ENCODE assay signal across 24 mouse cellular contexts in the genomic region with DNA sequence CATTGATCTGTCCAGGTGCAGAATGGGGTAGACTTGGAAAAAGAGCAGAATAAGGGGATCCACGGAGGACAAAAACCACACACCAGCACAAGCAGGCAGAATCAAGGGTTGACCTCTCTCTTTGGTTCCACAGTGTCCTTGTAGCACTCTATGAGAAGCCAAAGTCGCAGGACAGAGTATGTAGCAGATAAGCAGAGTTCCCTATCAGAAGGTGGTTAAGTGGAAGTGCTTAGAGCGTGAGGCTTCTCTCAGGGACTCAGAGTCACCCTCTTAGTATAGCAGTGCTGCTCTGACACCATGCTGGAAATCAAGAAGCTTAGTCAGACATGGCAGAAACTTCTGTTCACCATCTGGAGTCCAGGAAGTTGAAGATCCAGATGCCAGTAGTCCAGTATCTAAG.
"Had no signal": no experiment of that assay in that cellular context is flagged by ENCODE, and none has a peak within 500 bp of the region (broad histone marks: within the 10 kb centered on the region; RNA-seq: fewer than 3 reads in every experiment).

No protein-coding gene starts in this region.

- H3K4me2 ChIP-seq: limb, embryonic 13.5 days; liver, embryonic 12.5 days; liver, embryonic 15.5 days; lung, embryonic 15.5 days; midbrain, embryonic 13.5 days; neural tube, embryonic 13.5 days; stomach, embryonic 15.5 days had no signal

- H3K4me3 ChIP-seq: layer of hippocampus, adult 2 months; limb, embryonic 10.5 days; limb, embryonic 13.5 days; liver, embryonic 12.5 days; liver, embryonic 15.5 days; lung, embryonic 15.5 days; megakaryocyte, embryonic 14.5 days; midbrain, embryonic 10.5 days; midbrain, embryonic 13.5 days; myocyte; neural tube, embryonic 13.5 days; stomach, embryonic 15.5 days had no signal

- H3K27ac ChIP-seq: kidney, postnatal 0 days; layer of hippocampus, adult 2 months; limb, embryonic 10.5 days; limb, embryonic 13.5 days; liver, embryonic 12.5 days; liver, embryonic 15.5 days; lung, embryonic 15.5 days; midbrain, embryonic 10.5 days; midbrain, embryonic 13.5 days; neural tube, embryonic 13.5 days; stomach, embryonic 15.5 days had no signal

- ATAC-seq: liver, embryonic 12.5 days; midbrain, embryonic 13.5 days; midbrain, embryonic 16.5 days had no signal

- H3K36me3 ChIP-seq: limb, embryonic 10.5 days; limb, embryonic 13.5 days; liver, embryonic 12.5 days; liver, embryonic 15.5 days; lung, embryonic 15.5 days; midbrain, embryonic 10.5 days; midbrain, embryonic 13.5 days; neural tube, embryonic 13.5 days; stomach, embryonic 15.5 days had no signal

- H3K9me3 ChIP-seq: limb, embryonic 10.5 days; liver, embryonic 12.5 days; liver, embryonic 15.5 days; lung, embryonic 15.5 days; midbrain, embryonic 10.5 days; neural tube, embryonic 13.5 days; stomach, embryonic 15.5 days had no signal

- H3K9ac ChIP-seq: limb, embryonic 13.5 days; liver, embryonic 12.5 days; liver, embryonic 15.5 days; lung, embryonic 15.5 days; midbrain, embryonic 13.5 days; neural tube, embryonic 13.5 days; stomach, embryonic 15.5 days had no signal

- H3K4me1 ChIP-seq: limb, embryonic 10.5 days; limb, embryonic 13.5 days; liver, embryonic 12.5 days; liver, embryonic 15.5 days; lung, embryonic 15.5 days; midbrain, embryonic 10.5 days; midbrain, embryonic 13.5 days; neural tube, embryonic 13.5 days; stomach, embryonic 15.5 days had no signal

- H3K27me3 ChIP-seq: limb, embryonic 13.5 days; liver, embryonic 12.5 days; liver, embryonic 15.5 days; lung, embryonic 15.5 days; midbrain, embryonic 13.5 days; neural tube, embryonic 13.5 days; stomach, embryonic 15.5 days had no signal

- DNase-seq: kidney, postnatal 25 days; layer of hippocampus, adult 9-11 months; liver; lung, adult 18-20 months; lung, postnatal 10 days; lung, postnatal 36 days; retina, postnatal 1 day; right cerebral cortex, postnatal 25 days; spleen, adult 18-20 months; thymus, postnatal 25 days had no signal
